Mouse (Mus musculus) heart, embryonic 14.5 days (tissue): ENCODE measurements around the gene Il1rap. TPM values are rescaled to one million over a fixed set of nuclear protein-coding genes. Genes with fewer than 3 reads are reported as not detected.

Experiments used
- ATAC-seq: fragments of 200-750 bp; cut with Nextera tagmentation; 2 replicates; pipeline ENCODE4 v1.8.0; 2017; ENCODE audit warnings: low read depth, moderate TSS enrichment; ENCODE audit not compliant: insufficient number of reproducible peaks, insufficient read depth, low FRiP score
- H3K27ac ChIP-seq, 2 experiments: fragments of 200-500 bp in 1 of 2; fragments of 300-500 bp in 1 of 2; sonication (generic) in 1 of 2; replicated peaks in 1 of 2; 2 replicates each; pipeline ENCODE4 v1.5.1; 2012 to 2014; ENCODE audit warnings: low read depth in 2 of 2, low read length in 2 of 2, control low read depth in 1 of 2, mild to moderate bottlenecking in 1 of 2, mixed read lengths in 1 of 2; ENCODE audit not compliant: control insufficient read depth in 1 of 2, insufficient read depth in 1 of 2
- H3K27me3 ChIP-seq: fragments of 300-500 bp; sonication (generic); 2 replicates; pipeline ENCODE4 v1.6.1; 2014; ENCODE audit warnings: mild to moderate bottlenecking, low read length, control low read depth; ENCODE audit not compliant: control insufficient read depth, insufficient read depth
- H3K36me3 ChIP-seq: fragments of 300-500 bp; sonication (generic); 2 replicates; pipeline ENCODE4 v1.6.1; 2014; ENCODE audit warnings: mild to moderate bottlenecking, control low read depth, low read length, mixed read lengths; ENCODE audit not compliant: control insufficient read depth, insufficient read depth
- H3K4me1 ChIP-seq, 2 experiments: fragments of 200-500 bp in 1 of 2; fragments of 300-500 bp in 1 of 2; sonication (generic) in 1 of 2; 2 replicates each; pipeline ENCODE4 v1.6.1; 2012 to 2014; ENCODE audit warnings: low read length in 2 of 2, control low read depth in 1 of 2, mixed read lengths in 1 of 2; ENCODE audit not compliant: control insufficient read depth in 2 of 2, insufficient read depth in 2 of 2
- H3K4me2 ChIP-seq: fragments of 300-500 bp; sonication (generic); 2 replicates; pipeline ENCODE4 v1.6.1; 2014; ENCODE audit warnings: mild to moderate bottlenecking, low read length
- H3K4me3 ChIP-seq, 2 experiments: fragments of 200-500 bp in 1 of 2; fragments of 300-500 bp in 1 of 2; sonication (generic) in 1 of 2; 2 replicates each; pipeline ENCODE4 v1.5.1; 2012 to 2014; ENCODE audit warnings: low read length in 2 of 2, mild to moderate bottlenecking in 2 of 2, control low read depth in 1 of 2, low read depth in 1 of 2, moderate library complexity in 1 of 2; ENCODE audit not compliant: control insufficient read depth in 1 of 2, insufficient read depth in 1 of 2
- H3K9ac ChIP-seq: fragments of 300-500 bp; sonication (generic); 2 replicates; pipeline ENCODE4 v1.6.1; 2014; ENCODE audit warnings: mild to moderate bottlenecking, low read length
- H3K9me3 ChIP-seq: fragments of 300-500 bp; sonication (generic); 2 replicates; pipeline ENCODE4 v1.6.1; 2016; ENCODE audit warnings: low read length, control low read depth; ENCODE audit not compliant: control insufficient read depth
- WGBS: fragments of 180-500 bp; shearing (Covaris S2); extraction: QIAGEN DNeasy Blood & Tissue Kit; methylation state at CpG from one replicate; pipeline ENCODE4 v1.1.7; 2014; 5-methylcytosine and 5-hydroxymethylcytosine counted together
- polyA plus RNA-seq: library from polyadenylated mRNA; unstranded; fragments of >200 nt; fragmentation: Nextera tagmentation; extraction: Ambion mirVana; gene quantifications from 2 replicates; pipeline ENCODE4 v1.2.1, GENCODE M21; 2014

Il1rap gene
- polyA plus RNA-seq, 1 experiment from 2014 or later: 7.2 TPM

- H3K4me1 ChIP-seq: no peaks in the 10 kb centered on the region
- no peak overlapping the region for H3K4me3 ChIP-seq
- H3K27me3 ChIP-seq: no peaks in the 10 kb centered on the region
- H3K9me3 ChIP-seq: no peaks in the 10 kb centered on the region
- no peak overlapping the region for H3K4me2 ChIP-seq
- H3K27ac ChIP-seq: no peak overlapping the region
- no peak overlapping the region for H3K9ac ChIP-seq
- 73% methylated on average over 8 of the region's 8 CpGs for WGBS
- H3K36me3 ChIP-seq: no peaks in the 10 kb centered on the region
- no peak for ATAC-seq
Measured at GRCm38 (mm10) chr16:26700440-26701103, 119.1 kb downstream of the Il1rap start.

- H3K27ac ChIP-seq: no peak overlapping the region
- H3K4me1 ChIP-seq: no peaks in the 10 kb centered on the region
- no peak overlapping the region for H3K9ac ChIP-seq
- no peak overlapping the region for H3K4me2 ChIP-seq
- no peaks in the 10 kb centered on the region for H3K27me3 ChIP-seq
- H3K9me3 ChIP-seq: no peaks in the 10 kb centered on the region
- ATAC-seq: no peak
- no peaks in the 10 kb centered on the region for H3K36me3 ChIP-seq
- no peak overlapping the region for H3K4me3 ChIP-seq
- 76% methylated on average over 6 of the region's 6 CpGs for WGBS
Measured at GRCm38 (mm10) chr16:26705658-26706371, 124.3 kb downstream of the Il1rap start.

- no peak overlapping the region for H3K4me3 ChIP-seq
- ATAC-seq: no peak
- no peaks in the 10 kb centered on the region for H3K27me3 ChIP-seq
- H3K9ac ChIP-seq: no peak overlapping the region
- H3K9me3 ChIP-seq: no peaks in the 10 kb centered on the region
- 63% methylated on average over 2 of the region's 2 CpGs for WGBS
- H3K4me1 ChIP-seq: no peaks in the 10 kb centered on the region
- no peak overlapping the region for H3K27ac ChIP-seq
- no peak overlapping the region for H3K4me2 ChIP-seq
- H3K36me3 ChIP-seq: no peaks in the 10 kb centered on the region
Measured at GRCm38 (mm10) chr16:26706503-26706902, 125.0 kb downstream of the Il1rap start.

- H3K4me3 ChIP-seq: no peak overlapping the region
- ATAC-seq: no peak
- H3K9ac ChIP-seq: no peak overlapping the region
- no peaks in the 10 kb centered on the region for H3K9me3 ChIP-seq
- H3K4me1 ChIP-seq: no peaks in the 10 kb centered on the region
- no peaks in the 10 kb centered on the region for H3K27me3 ChIP-seq
- WGBS: 90% methylated on average over 3 of the region's 3 CpGs
- no peak overlapping the region for H3K27ac ChIP-seq
- H3K36me3 ChIP-seq: no peaks in the 10 kb centered on the region
- no peak overlapping the region for H3K4me2 ChIP-seq
Measured at GRCm38 (mm10) chr16:26710922-26711321, 129.4 kb downstream of the Il1rap start.

GRCm38 (mm10) chr16:26713538-26714316 lies 132.2 kb downstream of the Il1rap start:
- WGBS: 74% methylated on average over 5 of the region's 5 CpGs
- no peaks in the 10 kb centered on the region for H3K4me1 ChIP-seq

GRCm38 (mm10) chr16:26722464-26722863 lies 141.0 kb downstream of the Il1rap start:
- Histone ChIP-seq H3K4me2 (no peak overlapping the region), H3K27ac (no peak overlapping the region), H3K4me3 (no peak overlapping the region), H3K36me3 (no peaks in the 10 kb centered on the region), H3K27me3 (no peaks in the 10 kb centered on the region), H3K9me3 (no peaks in the 10 kb centered on the region), H3K4me1 (no peaks in the 10 kb centered on the region), H3K9ac (no peak overlapping the region)
- ATAC-seq: no peak
- WGBS: 74% methylated on average over 11 of the region's 11 CpGs

More at GRCm38 (mm10) chr16:26713538-26714316, 132.2 kb downstream of the Il1rap start:
- Histone ChIP-seq H3K9ac (no peak overlapping the region), H3K27me3 (no peaks in the 10 kb centered on the region), H3K4me2 (no peak overlapping the region), H3K9me3 (no peaks in the 10 kb centered on the region), H3K4me3 (no peak overlapping the region), H3K27ac (no peak overlapping the region), H3K36me3 (no peaks in the 10 kb centered on the region)
- no peak for ATAC-seq

GRCm38 (mm10) chr16:26723952-26724747 lies 142.6 kb downstream of the Il1rap start:
- 54% methylated on average over 5 of the region's 5 CpGs for WGBS
- Histone ChIP-seq H3K36me3 (no peaks in the 10 kb centered on the region), H3K4me3 (no peak overlapping the region), H3K27me3 (no peaks in the 10 kb centered on the region), H3K4me2 (no peak overlapping the region), H3K9ac (no peak overlapping the region), H3K4me1 (no peaks in the 10 kb centered on the region), H3K9me3 (no peaks in the 10 kb centered on the region), H3K27ac (no peak overlapping the region)
- no peak for ATAC-seq
